Mouse (Mus musculus): ENCODE results near the gene Prkn. TPM values are rescaled to one million over a fixed set of nuclear protein-coding genes. Genes with fewer than 3 reads are reported as not detected.
A peak's percentile ranks its signal among the peaks of the same experiment; 100 is the strongest.

The Prkn gene
- total and polyA plus RNA-seq, 3 experiments: 0.39 to 0.50 TPM; not detected in 1

GRCm38 (mm10) chr17:10874208-10875187 is 34.3 kb downstream of the Prkn start:
- no peak overlapping the region for H3K9ac ChIP-seq (ENCODE audit: control insufficient read depth, low read depth, low read length, poor library complexity, severe bottlenecking)
- H3K9me3 ChIP-seq (replicated peaks; ENCODE audit: insufficient read depth, low read length): no peaks in the 10 kb centered on the region
- H3K4me1 ChIP-seq (ENCODE audit: control insufficient read depth in 1 of 2, insufficient read depth in 2 of 2, low read length in 2 of 2): peaks cover 2 to 13% of the 10 kb centered on the region in 2 experiments
- peak; percentile 95 for DNase-seq (ENCODE audit: low read depth, low spot score)
- H3K36me3 ChIP-seq (ENCODE audit: control insufficient read depth in 1 of 2, insufficient read depth in 2 of 2, low read length in 2 of 2): peaks cover 0 to 17% of the 10 kb centered on the region in 2 experiments; a peak in 2 of 4 replicates
- H3K4me3 ChIP-seq (ENCODE audit: control insufficient read depth in 1 of 2, insufficient read depth in 1 of 2, low read depth in 2 of 2, low read length in 2 of 2): no peak overlapping the region
- H3K27me3 ChIP-seq (ENCODE audit: control insufficient read depth in 1 of 2, insufficient read depth in 2 of 2, low read length in 2 of 2): no peaks in the 10 kb centered on the region
- no peaks in the 10 kb centered on the region for H3K79me2 ChIP-seq (ENCODE audit: control insufficient read depth, insufficient read depth, low read length, poor library complexity)
- peak overlapping the region; percentile 83 for H3K27ac ChIP-seq (ENCODE audit: control insufficient read depth, low read depth, low read length)
- no peak for TF ChIP-seq MAZ (IDR thresholded peaks at IDR 0.05; ENCODE audit: low read depth, low read length)
- TF ChIP-seq ETS1 (IDR thresholded peaks at IDR 0.05; ENCODE audit: low read depth, low read length): peak; percentile 95
- no peak for TF ChIP-seq KAT2A (conservative IDR thresholded peaks at IDR 0.05; ENCODE audit: low read depth, low read length)
- TF ChIP-seq CHD2 (IDR thresholded peaks at IDR 0.05; ENCODE audit: low read length): no peak
- no peak for TF ChIP-seq MAFK (IDR thresholded peaks at IDR 0.05; ENCODE audit: borderline replicate concordance, low read depth, low read length)
- no peak for TF ChIP-seq JUND (IDR thresholded peaks at IDR 0.05; ENCODE audit: low read depth, low read length)
- 0 out of 2 replicates have a peak, but pooled peaks have one; percentile 35 for TF ChIP-seq ELF1 (IDR thresholded peaks at IDR 0.05; ENCODE audit: low read depth, low read length)
- peak; percentile 96 for TF ChIP-seq GATA1 (IDR thresholded peaks at IDR 0.05; ENCODE audit: low read depth, low read length)
- 0 out of 2 replicates have a peak, but pooled peaks have one; percentile 42 for TF ChIP-seq USF1 (IDR thresholded peaks at IDR 0.05; ENCODE audit: low read depth, low read length)
- TF ChIP-seq CHD1 (IDR thresholded peaks at IDR 0.05; ENCODE audit: low read depth, low read length): no peak
- no peak for TF ChIP-seq GABPA (IDR thresholded peaks at IDR 0.05; ENCODE audit: low read depth, low read length)
- TF ChIP-seq RAD21 (IDR thresholded peaks at IDR 0.05; ENCODE audit: low read depth, low read length): no peak; the same call in 1 of the 2 replicates
- TF ChIP-seq MXI1 (IDR thresholded peaks at IDR 0.05; ENCODE audit: low read depth, low read length): peak; percentile 74
- no peak for TF ChIP-seq NELFE (IDR thresholded peaks at IDR 0.05; ENCODE audit: low read depth, low read length)
- TF ChIP-seq ZNF384 (IDR thresholded peaks at IDR 0.05; ENCODE audit: low read depth, low read length): no peak
- peak; percentile 85; the same call in 1 of the 2 replicates for TF ChIP-seq MEF2A (IDR thresholded peaks at IDR 0.05; ENCODE audit: extremely low read depth, insufficient replicate concordance, low read depth, low read length, poor library complexity, severe bottlenecking)
- TF ChIP-seq MYB (IDR thresholded peaks at IDR 0.05; ENCODE audit: low read depth, low read length): peak; percentile 48; the same call in 1 of the 2 replicates
- TF ChIP-seq RCOR1 (IDR thresholded peaks at IDR 0.05; ENCODE audit: low read depth, low read length): peak; percentile 80
- TF ChIP-seq POLR2A (IDR thresholded peaks at IDR 0.05; ENCODE audit: control insufficient read depth in 1 of 2, insufficient read depth in 1 of 2, low read depth in 1 of 2, low read length in 2 of 2, poor library complexity in 1 of 2): no peak
- TF ChIP-seq MAX (IDR thresholded peaks at IDR 0.05; ENCODE audit: low read length): peak; percentile 85
- peak; percentile 62; the same call in 1 of the 2 replicates for TF ChIP-seq SIN3A (IDR thresholded peaks at IDR 0.05; ENCODE audit: low read length)
- peak; percentile 65; the same call in 1 of the 2 replicates for TF ChIP-seq BHLHE40 (IDR thresholded peaks at IDR 0.05; ENCODE audit: borderline replicate concordance, low read depth, low read length)
- TF ChIP-seq USF2 (IDR thresholded peaks at IDR 0.05; ENCODE audit: borderline replicate concordance in 1 of 2, insufficient read depth in 1 of 2, low read depth in 1 of 2, low read length in 2 of 2): no peak
- 0 out of 2 replicates have a peak, but pooled peaks have one; percentile 16 for TF ChIP-seq TBP (IDR thresholded peaks at IDR 0.05; ENCODE audit: low read depth, low read length)
- TF ChIP-seq E2F4 (IDR thresholded peaks at IDR 0.05; ENCODE audit: borderline replicate concordance, low read depth, low read length): no peak
- TF ChIP-seq POLR2AphosphoS2 (IDR thresholded peaks at IDR 0.05; ENCODE audit: low read length): no peak
- peak; percentile 99 for TF ChIP-seq TAL1 (IDR thresholded peaks at IDR 0.05; ENCODE audit: low read length)
- peak; percentile 90 for TF ChIP-seq MYC (IDR thresholded peaks at IDR 0.05; ENCODE audit: low read depth, low read length)
- TF ChIP-seq NRF1 (IDR thresholded peaks at IDR 0.05; ENCODE audit: insufficient read depth, low read depth, low read length, poor library complexity, severe bottlenecking): no peak
- TF ChIP-seq EP300 (IDR thresholded peaks at IDR 0.05; ENCODE audit: low read depth in 1 of 2, low read length in 2 of 2): peak; percentile 93
- no peak for TF ChIP-seq ZC3H11A (IDR thresholded peaks at IDR 0.05; ENCODE audit: low read depth, low read length)
- no peak for TF ChIP-seq SMC3 (IDR thresholded peaks at IDR 0.05; ENCODE audit: low read depth, low read length)
- no peak for TF ChIP-seq CTCF (IDR thresholded peaks at IDR 0.05 in 2 of 3, conservative IDR thresholded peaks at IDR 0.05 in 1 of 3; ENCODE audit: control insufficient read depth in 1 of 3, insufficient read depth in 1 of 3, low read depth in 2 of 3, low read length in 3 of 3, poor library complexity in 1 of 3, severe bottlenecking in 1 of 3)
- TF ChIP-seq ZMIZ1 (IDR thresholded peaks at IDR 0.05; ENCODE audit: low read depth, low read length): no peak
- TF ChIP-seq TCF12 (IDR thresholded peaks at IDR 0.05; ENCODE audit: low read depth, low read length): peak; percentile 94

All from MEL (cell line).